Mouse (Mus musculus) liver, adult 2 months (tissue): ENCODE measurements around the gene Slc12a8. TPM values are rescaled to one million over a fixed set of nuclear protein-coding genes. Genes with fewer than 3 reads are reported as not detected.

Source experiments
- DNase-seq: peaks from one replicate; pipeline ENCODE4 v3.0.0-alpha.2; 2011; ENCODE audit warnings: low read depth, low spot score; ENCODE audit errors: extremely low read depth
- H3K27ac ChIP-seq: fragments of 200-500 bp; replicated peaks from 2 replicates; pipeline ENCODE4 v1.5.1; 2012; ENCODE audit warnings: low read depth, mild to moderate bottlenecking, control low read depth, inconsistent platforms, low read length; ENCODE audit not compliant: insufficient read depth
- H3K27me3 ChIP-seq: fragments of 200-500 bp; 2 replicates; pipeline ENCODE4 v1.6.1; 2012; ENCODE audit warnings: mild to moderate bottlenecking, moderate library complexity, low read length, inconsistent platforms; ENCODE audit not compliant: control insufficient read depth, insufficient read depth
- H3K36me3 ChIP-seq: fragments of 200-500 bp; 2 replicates; pipeline ENCODE4 v1.6.1; 2012; ENCODE audit warnings: low read length, inconsistent platforms; ENCODE audit not compliant: control insufficient read depth, insufficient read depth
- H3K4me1 ChIP-seq: fragments of 200-500 bp; 2 replicates; pipeline ENCODE4 v1.6.1; 2011; ENCODE audit warnings: low read length; ENCODE audit not compliant: control insufficient read depth, insufficient read depth
- H3K4me3 ChIP-seq: fragments of 200-500 bp; 2 replicates; pipeline ENCODE4 v1.5.1; 2011; ENCODE audit warnings: low read depth, mild to moderate bottlenecking, control low read depth, low read length, moderate library complexity; ENCODE audit not compliant: insufficient read depth
- H3K79me2 ChIP-seq: fragments of 200-500 bp; 2 replicates; pipeline ENCODE4 v1.6.1; 2012; ENCODE audit warnings: inconsistent platforms, mild to moderate bottlenecking, low read length, moderate library complexity; ENCODE audit not compliant: control insufficient read depth, insufficient read depth
- H3K9ac ChIP-seq: fragments of 200-500 bp; 2 replicates; pipeline ENCODE4 v1.6.1; 2012; ENCODE audit warnings: low read depth, mild to moderate bottlenecking, control low read depth, inconsistent platforms, low read length
- CTCF ChIP-seq: fragments of 200-500 bp; IDR thresholded peaks from 2 replicates; pipeline ENCODE4 v1.5.1; 2011; ENCODE audit warnings: low read depth, low read length, control low read depth
- POLR2A ChIP-seq: fragments of 200-500 bp; IDR thresholded peaks from 2 replicates; pipeline ENCODE4 v1.6.1; 2011; ENCODE audit warnings: low read length, control low read depth; ENCODE audit not compliant: insufficient read depth; ENCODE audit errors: extremely low read depth
- WGBS: fragments of 180-500 bp; shearing (Covaris S2); methylation state at CpG from one replicate; pipeline ENCODE4 v1.1.7; 2018; 5-methylcytosine and 5-hydroxymethylcytosine counted together
- polyA plus RNA-seq: library from polyadenylated mRNA; depleted of rRNA; stranded (reverse); fragments of >200 nt; gene quantifications from 2 replicates; pipeline ENCODE4 v1.2.3, GENCODE M21; 2012
- total RNA-seq: library from RNA; depleted of rRNA; stranded (reverse); fragments of >200 nt; gene quantifications from 2 replicates; pipeline ENCODE4 v1.2.3, GENCODE M21; 2014

The Slc12a8 gene
- total and polyA plus RNA-seq, 2 experiments, result 0.09 to 0.32 TPM

DNA sequence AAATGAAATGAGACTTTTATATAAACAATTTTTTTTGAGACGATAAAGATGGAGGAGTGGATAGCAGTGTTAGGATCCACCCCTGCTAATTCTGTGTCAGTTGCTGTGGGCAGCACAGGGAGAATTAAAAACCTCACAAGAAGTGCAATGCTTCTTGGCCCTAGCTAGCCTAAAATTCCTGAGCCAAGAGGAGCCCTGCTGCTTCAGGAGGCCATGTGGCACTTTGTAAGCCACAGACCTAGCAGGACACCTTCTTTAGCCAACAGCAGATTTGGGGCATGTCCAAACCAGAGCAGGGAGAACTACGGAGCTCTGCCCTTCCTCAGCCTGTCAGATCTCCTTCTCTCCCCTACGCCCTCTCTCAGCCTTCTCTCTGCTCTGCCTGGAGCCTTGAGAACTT lies 153.2 kb downstream of the Slc12a8 start:
- Histone ChIP-seq H3K9ac (no peak overlapping the region), H3K4me1 (no peaks in the 10 kb centered on the region), H3K27me3 (no peaks in the 10 kb centered on the region), H3K36me3 (no peaks in the 10 kb centered on the region), H3K4me3 (no peak overlapping the region), H3K27ac (no peak overlapping the region), H3K79me2 (no peaks in the 10 kb centered on the region)
- no peak for DNase-seq
- WGBS, result 83% methylated on average over 3 of the region's 3 CpGs
- TF ChIP-seq POLR2A (no peak), CTCF (no peak)

DNA sequence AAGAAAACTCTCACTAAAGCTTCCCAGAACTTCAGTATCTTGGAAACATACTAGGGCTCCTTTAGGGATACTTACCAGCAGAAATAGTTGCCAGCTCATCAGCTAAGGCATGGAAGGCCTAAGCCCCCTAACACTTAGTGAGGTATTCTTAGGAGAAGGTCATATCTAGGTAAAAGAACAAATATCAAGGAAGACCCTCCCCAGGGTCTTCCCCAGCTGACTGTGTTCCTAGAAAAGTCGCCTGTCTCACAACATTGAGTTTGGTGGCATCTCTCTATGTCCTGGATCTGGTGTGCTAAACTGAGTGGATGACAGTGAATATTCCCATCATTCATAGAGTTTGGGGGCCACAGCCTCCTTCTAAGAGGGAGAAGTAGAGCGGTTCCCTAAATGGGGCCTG lies 153.8 kb downstream of the Slc12a8 start:
- H3K9ac ChIP-seq, result no peak overlapping the region
- WGBS, result 93% methylated on average over 2 of the region's 2 CpGs
- no peaks in the 10 kb centered on the region for H3K36me3 ChIP-seq
- H3K4me3 ChIP-seq, result no peak overlapping the region
- no peaks in the 10 kb centered on the region for H3K4me1 ChIP-seq
- no peak for TF ChIP-seq POLR2A
- no peak for TF ChIP-seq CTCF
- no peak for DNase-seq
- no peak overlapping the region for H3K27ac ChIP-seq
- no peaks in the 10 kb centered on the region for H3K27me3 ChIP-seq
- H3K79me2 ChIP-seq, result no peaks in the 10 kb centered on the region

DNA sequence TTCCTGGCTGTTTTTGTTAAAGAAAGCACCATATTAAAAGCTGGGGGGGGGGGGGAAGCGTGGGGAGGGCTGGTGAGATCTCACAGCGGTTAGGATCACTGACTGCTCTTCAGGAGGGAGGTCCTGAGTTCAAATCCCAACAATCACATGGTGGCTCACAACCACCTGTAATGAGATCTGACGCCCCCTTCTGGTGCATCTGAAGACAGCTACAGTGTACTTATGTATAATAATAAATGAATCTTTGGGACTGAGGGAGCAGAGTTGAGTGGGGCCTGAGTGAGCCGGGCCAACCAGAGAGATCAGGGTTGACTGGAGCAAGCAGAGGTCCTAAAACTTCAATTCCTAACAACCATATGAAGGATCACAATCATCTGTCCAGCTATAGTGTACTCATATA lies 155.1 kb downstream of the Slc12a8 start:
- H3K4me3 ChIP-seq, result no peak overlapping the region
- TF ChIP-seq CTCF, result no peak
- TF ChIP-seq POLR2A, result no peak
- no peaks in the 10 kb centered on the region for H3K79me2 ChIP-seq
- WGBS, result 90% methylated on average over 4 of the region's 4 CpGs
- no peak for DNase-seq
- no peaks in the 10 kb centered on the region for H3K36me3 ChIP-seq
- no peaks in the 10 kb centered on the region for H3K27me3 ChIP-seq
- no peak overlapping the region for H3K9ac ChIP-seq
- no peaks in the 10 kb centered on the region for H3K4me1 ChIP-seq
- H3K27ac ChIP-seq, result no peak overlapping the region

DNA sequence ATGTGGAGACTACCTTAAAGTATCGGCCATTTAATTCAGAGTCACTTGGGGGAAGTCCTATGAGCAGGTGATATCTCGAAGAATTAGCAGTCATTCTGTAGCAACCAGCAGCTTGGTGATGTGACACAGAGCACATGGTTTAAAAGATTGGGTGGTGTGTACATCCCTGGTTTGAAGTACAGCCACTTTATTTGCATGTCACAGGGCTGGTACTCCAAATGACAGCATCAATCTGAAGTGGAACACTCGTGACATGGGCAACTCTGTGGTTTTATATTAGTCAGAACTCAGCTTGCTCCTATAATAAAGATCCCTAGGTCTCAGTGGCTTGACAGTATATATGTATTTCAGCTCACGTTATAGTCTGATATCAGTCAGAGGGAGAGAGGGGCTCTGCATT lies 155.5 kb downstream of the Slc12a8 start:
- Histone ChIP-seq H3K27ac (no peak overlapping the region), H3K27me3 (no peaks in the 10 kb centered on the region), H3K4me1 (no peaks in the 10 kb centered on the region), H3K9ac (no peak overlapping the region), H3K36me3 (no peaks in the 10 kb centered on the region), H3K79me2 (no peaks in the 10 kb centered on the region), H3K4me3 (no peak overlapping the region)
- WGBS, result 97% methylated on average over 4 of the region's 4 CpGs
- DNase-seq, result no peak
- TF ChIP-seq CTCF, result no peak
- TF ChIP-seq POLR2A, result no peak

DNA sequence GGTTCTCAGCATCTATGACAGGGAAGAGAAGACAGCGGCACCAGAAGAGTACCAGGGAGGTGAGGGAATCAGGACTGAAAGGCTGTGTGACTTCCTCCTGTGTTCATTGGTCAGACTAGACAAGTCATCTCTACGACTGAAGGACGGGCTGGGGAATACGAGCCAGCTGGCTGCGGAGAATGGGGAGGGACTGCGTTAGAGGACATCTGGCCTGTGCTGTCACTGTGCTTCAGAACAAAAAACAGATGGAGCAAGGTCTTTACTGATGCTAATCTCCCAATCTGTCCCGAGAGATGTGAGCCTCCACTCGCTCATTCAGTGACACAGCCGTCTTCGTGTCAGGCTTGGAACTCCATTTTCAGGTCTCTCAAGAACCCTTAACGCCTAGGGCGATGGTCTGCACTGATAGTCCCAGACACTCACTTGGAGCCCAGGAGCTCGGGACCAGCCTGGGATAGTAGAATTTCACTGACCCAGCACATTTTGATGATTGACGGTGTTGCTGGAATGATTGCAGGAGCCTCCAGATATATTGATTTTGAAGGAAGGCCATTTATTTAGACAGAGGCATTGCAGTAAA lies 156.5 kb downstream of the Slc12a8 start:
- Histone ChIP-seq H3K36me3 (no peaks in the 10 kb centered on the region), H3K79me2 (no peaks in the 10 kb centered on the region), H3K27me3 (no peaks in the 10 kb centered on the region), H3K27ac (no peak overlapping the region), H3K4me3 (no peak overlapping the region), H3K9ac (no peak overlapping the region), H3K4me1 (no peaks in the 10 kb centered on the region)
- TF ChIP-seq CTCF (no peak), POLR2A (no peak)
- WGBS, result 81% methylated on average over 14 of the region's 14 CpGs
- DNase-seq, result no peak

DNA sequence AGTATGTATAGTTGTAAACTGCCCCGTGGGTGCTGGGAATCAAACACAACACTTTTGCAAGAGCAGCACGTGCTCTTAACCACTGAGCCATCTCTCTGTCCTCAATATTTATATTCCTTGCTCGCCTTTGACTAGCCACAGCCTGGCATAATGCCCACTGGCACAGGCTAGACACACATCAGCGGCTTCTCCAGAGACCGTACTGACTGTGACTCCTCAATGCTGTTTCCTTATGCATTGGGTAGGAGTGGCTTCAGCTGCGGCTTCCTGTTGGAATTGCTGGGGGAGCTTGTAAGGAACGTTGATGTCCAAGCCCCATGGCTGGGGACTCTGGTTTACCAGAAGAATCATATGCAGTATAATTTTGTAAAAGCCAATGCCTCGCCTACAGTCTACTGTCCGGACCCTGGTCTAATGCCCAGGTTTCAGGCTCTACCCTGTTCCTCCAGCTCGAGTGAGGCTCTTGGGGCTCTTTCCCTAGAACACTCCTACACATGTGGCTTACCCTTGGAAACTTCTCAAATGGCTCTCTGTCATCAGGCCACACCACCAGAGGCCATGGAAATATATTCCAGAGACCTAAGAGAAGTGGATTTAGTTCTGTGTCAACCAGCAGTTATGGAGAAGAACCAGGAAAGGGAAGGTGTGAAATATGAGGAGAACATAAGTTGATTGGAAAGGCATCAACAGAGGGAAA lies 158.2 kb downstream of the Slc12a8 start:
- DNase-seq, result no peak
- TF ChIP-seq CTCF, result no peak
- TF ChIP-seq POLR2A, result no peak

More for the DNA sequence above, 158.2 kb downstream of the Slc12a8 start:
- no peak overlapping the region for H3K9ac ChIP-seq
- 88% methylated on average over 10 of the region's 10 CpGs for WGBS
- H3K36me3 ChIP-seq, result no peaks in the 10 kb centered on the region
- no peak overlapping the region for H3K27ac ChIP-seq
- H3K4me1 ChIP-seq, result no peaks in the 10 kb centered on the region
- no peaks in the 10 kb centered on the region for H3K79me2 ChIP-seq
- H3K27me3 ChIP-seq, result no peaks in the 10 kb centered on the region
- no peak overlapping the region for H3K4me3 ChIP-seq
